Mouse (Mus musculus) neural tube, embryonic 13.5 days (tissue): Measurements from ENCODE around the gene Fam83c. TPM values are rescaled to one million over a fixed set of nuclear protein-coding genes. Genes with fewer than 3 reads are reported as not detected.
"Not testable (repeated sequence)": the region's sequence is repeated elsewhere in the genome, so short reads cannot be mapped to it uniquely, and the experiment has no call there.

ENCODE experiments used
- ATAC-seq: fragments of 200-750 bp; cut with Nextera tagmentation; 2 replicates; pipeline ENCODE4 v1.8.0; 2017; ENCODE audit warnings: low read depth, mild to moderate bottlenecking, moderate TSS enrichment, moderate library complexity
- H3K27ac ChIP-seq: fragments of 300-500 bp; sonication (generic); replicated peaks from 2 replicates; pipeline ENCODE4 v1.5.1; 2015; ENCODE audit warnings: moderate library complexity, mild to moderate bottlenecking, inconsistent platforms
- H3K27me3 ChIP-seq: fragments of 300-500 bp; sonication (generic); 2 replicates; pipeline ENCODE4 v1.6.1; 2015; ENCODE audit warnings: mild to moderate bottlenecking, inconsistent platforms
- H3K36me3 ChIP-seq: fragments of 300-500 bp; sonication (generic); 2 replicates; pipeline ENCODE4 v1.6.1; 2015; ENCODE audit warnings: mild to moderate bottlenecking, inconsistent platforms
- H3K4me1 ChIP-seq: fragments of 300-500 bp; sonication (generic); replicated peaks from 2 replicates; pipeline ENCODE4 v1.6.1; 2015; ENCODE audit warnings: inconsistent platforms
- H3K4me2 ChIP-seq: fragments of 300-500 bp; sonication (generic); 2 replicates; pipeline ENCODE4 v1.6.1; 2015; ENCODE audit warnings: inconsistent platforms, mild to moderate bottlenecking, moderate library complexity
- H3K4me3 ChIP-seq: fragments of 300-500 bp; sonication (generic); 2 replicates; pipeline ENCODE4 v1.5.1; 2015; ENCODE audit warnings: mild to moderate bottlenecking, inconsistent platforms
- H3K9ac ChIP-seq: fragments of 300-500 bp; sonication (generic); 2 replicates; pipeline ENCODE4 v1.6.1; 2015; ENCODE audit warnings: moderate library complexity, mild to moderate bottlenecking, inconsistent platforms
- H3K9me3 ChIP-seq: fragments of 300-500 bp; sonication (generic); 2 replicates; pipeline ENCODE4 v1.6.1; 2016; ENCODE audit warnings: inconsistent platforms
- WGBS: fragments of 180-500 bp; shearing (Covaris S2); methylation state at CpG from one replicate; pipeline ENCODE4 v1.1.7; 2015; 5-methylcytosine and 5-hydroxymethylcytosine counted together
- polyA plus RNA-seq: library from polyadenylated mRNA; unstranded; fragments of >200 nt; fragmentation: Nextera tagmentation; extraction: Ambion mirVana; gene quantifications from 2 replicates; pipeline ENCODE4 v1.2.1, GENCODE M21; 2015

The Fam83c gene
- polyA plus RNA-seq, 1 experiment from 2014 or later = 0.56 TPM

DNA sequence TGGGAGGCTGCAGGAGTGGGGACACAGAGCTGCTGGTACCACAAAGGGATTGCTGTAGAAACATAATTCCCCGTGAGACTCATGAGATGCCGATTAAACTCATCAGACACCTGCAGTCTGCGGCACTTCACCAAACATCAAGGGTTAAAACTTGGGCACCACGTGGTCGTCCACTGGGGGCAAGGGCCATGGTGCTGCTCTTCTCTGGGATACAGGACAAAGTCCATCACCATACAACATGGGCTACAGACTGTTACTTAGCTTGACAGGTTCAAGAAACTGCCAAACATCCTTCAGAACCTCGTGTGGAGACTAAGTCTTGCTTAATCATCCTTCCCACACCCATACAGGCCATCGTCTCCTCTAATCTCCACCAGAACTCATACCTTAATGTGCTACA, 25.4 kb upstream of the Fam83c start:
- Histone ChIP-seq H3K9ac (no peak overlapping the region), H3K27ac (no peak overlapping the region), H3K9me3 (no peaks in the 10 kb centered on the region), H3K4me1 (peaks cover 29% of the 10 kb centered on the region), H3K27me3 (no peaks in the 10 kb centered on the region), H3K4me2 (no peak overlapping the region), H3K36me3 (peaks cover 17% of the 10 kb centered on the region), H3K4me3 (no peak overlapping the region)
- no peak for ATAC-seq
- 71% methylated on average over 7 of the region's 7 CpGs for WGBS

DNA sequence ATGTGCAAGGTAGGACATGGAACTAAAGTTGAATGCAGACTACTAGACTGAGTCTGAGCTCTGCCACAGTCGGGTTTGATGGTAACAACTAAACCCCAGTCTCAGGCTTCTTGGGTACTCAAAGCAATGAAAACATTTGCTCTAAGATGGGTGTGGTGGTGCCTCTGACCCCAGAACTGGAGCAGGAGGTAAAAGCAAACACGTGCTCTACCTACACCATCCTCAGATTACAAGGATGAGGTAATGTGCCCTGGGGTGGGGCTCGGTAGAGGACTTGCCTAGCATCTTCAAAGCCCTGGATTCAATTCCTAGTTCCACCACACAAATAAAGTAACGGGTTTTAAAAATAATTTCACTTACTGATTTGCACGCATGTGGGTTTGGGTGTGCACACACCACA, 17.9 kb upstream of the Fam83c start:
- no peak overlapping the region for H3K9ac ChIP-seq
- no peaks in the 10 kb centered on the region for H3K27me3 ChIP-seq
- H3K36me3 ChIP-seq = peaks cover 45% of the 10 kb centered on the region
- no peak overlapping the region for H3K4me3 ChIP-seq
- WGBS = 91% methylated on average over 5 of the region's 5 CpGs
- H3K27ac ChIP-seq = no peak overlapping the region
- no peaks in the 10 kb centered on the region for H3K9me3 ChIP-seq
- no peak overlapping the region for H3K4me2 ChIP-seq
- no peak for ATAC-seq
- no peaks in the 10 kb centered on the region for H3K4me1 ChIP-seq

DNA sequence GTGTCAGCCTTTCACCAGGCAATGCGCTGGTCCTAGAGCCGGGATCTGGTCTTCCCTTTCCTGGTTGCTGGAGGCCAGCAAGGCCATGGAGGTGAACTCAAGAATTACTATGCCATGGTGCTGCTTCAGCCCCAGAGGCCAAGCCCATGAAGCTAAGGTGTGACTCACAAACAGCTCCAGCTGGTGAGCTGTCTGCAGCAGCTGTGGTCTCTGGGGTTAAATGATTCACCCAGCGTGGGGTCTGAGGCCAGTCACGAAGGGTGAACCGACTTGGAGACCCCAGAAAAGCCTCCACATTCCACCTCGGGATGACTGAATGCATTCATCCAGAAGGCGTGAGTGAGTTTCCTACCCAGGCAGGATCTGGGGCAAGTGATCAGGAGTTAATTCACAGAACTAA, 15.5 kb upstream of the Fam83c start:
- no peaks in the 10 kb centered on the region for H3K9me3 ChIP-seq
- H3K27ac ChIP-seq = no peak overlapping the region
- no peaks in the 10 kb centered on the region for H3K4me1 ChIP-seq
- H3K4me2 ChIP-seq = no peak overlapping the region
- WGBS = 81% methylated on average over 7 of the region's 7 CpGs
- H3K4me3 ChIP-seq = no peak overlapping the region
- H3K36me3 ChIP-seq = peaks cover 51% of the 10 kb centered on the region
- no peaks in the 10 kb centered on the region for H3K27me3 ChIP-seq
- no peak overlapping the region for H3K9ac ChIP-seq
- no peak for ATAC-seq

DNA sequence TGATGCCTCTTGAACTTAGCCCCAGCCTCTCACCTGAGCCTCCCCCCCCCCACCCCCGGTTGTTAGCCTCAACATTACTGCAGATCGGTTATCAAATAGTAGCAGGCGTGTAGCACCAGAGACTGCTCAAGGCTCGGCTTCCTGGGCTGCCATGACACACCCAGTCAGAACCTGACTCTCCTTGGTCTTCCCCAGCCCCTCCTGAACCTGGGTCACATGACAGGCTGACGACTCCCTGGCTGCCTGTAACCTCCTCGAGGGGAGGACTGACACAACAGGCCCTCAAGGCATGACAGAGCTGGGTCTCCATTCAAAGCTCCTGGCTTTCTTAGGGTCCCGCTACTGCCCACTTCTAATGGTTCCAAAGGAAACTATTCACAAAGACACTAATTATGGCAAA, 14.8 kb upstream of the Fam83c start:
- Histone ChIP-seq H3K36me3 (peaks cover 52% of the 10 kb centered on the region), H3K27me3 (no peaks in the 10 kb centered on the region)

DNA sequence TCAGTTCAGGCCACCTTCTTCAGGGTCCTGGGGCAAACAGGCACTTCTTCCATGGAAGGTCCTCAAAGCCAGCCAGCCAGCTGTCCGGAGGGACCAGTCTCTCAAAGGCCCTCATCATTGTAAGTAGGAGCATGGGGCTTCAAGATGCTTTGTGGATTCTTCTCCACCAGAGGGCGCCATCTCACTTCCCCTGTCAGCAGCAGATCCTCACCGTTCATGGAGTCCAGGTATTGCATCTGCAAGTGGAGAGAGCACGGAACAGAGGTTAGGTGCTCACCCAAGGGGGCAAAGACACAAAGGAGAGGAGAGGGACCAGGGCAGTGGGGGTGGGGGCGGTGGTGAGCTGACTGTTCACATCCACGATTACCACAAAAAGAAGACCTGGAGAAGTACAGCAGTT, 13.6 kb upstream of the Fam83c start:
- Histone ChIP-seq H3K4me2 (no peak overlapping the region), H3K9ac (no peak overlapping the region), H3K27me3 (no peaks in the 10 kb centered on the region), H3K36me3 (peaks cover 52% of the 10 kb centered on the region), H3K4me3 (no peak overlapping the region), H3K9me3 (no peaks in the 10 kb centered on the region), H3K27ac (no peak overlapping the region), H3K4me1 (no peaks in the 10 kb centered on the region)
- peak; percentile 57; the same call in 1 of the 2 replicates for ATAC-seq
- WGBS = 34% methylated on average over 6 of the region's 6 CpGs

More for the DNA sequence above, 14.8 kb upstream of the Fam83c start:
- ATAC-seq = no peak
- Histone ChIP-seq H3K9ac (no peak overlapping the region), H3K4me1 (no peaks in the 10 kb centered on the region), H3K4me2 (no peak overlapping the region), H3K27ac (no peak overlapping the region), H3K9me3 (no peaks in the 10 kb centered on the region), H3K4me3 (no peak overlapping the region)
- 70% methylated on average over 7 of the region's 7 CpGs for WGBS

DNA sequence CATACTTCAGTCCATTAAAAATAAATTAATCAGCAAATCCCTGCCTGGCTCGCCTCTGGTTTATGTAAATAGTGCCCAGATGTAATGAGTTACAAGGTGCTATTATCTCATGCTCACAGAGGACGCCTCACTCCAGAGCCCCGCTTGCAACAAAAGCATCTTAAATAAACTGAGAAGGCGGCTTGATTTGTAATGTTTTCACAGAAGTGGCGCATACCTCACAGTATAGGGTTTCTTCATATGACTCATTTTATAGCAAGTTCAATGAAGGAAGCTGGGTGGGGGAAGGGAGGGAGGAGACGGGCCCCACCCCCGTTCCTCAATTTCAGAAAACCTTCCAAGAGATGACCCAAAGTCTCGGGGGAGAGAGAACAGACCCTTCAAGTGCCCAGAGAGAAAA, 12.3 kb upstream of the Fam83c start:
- WGBS = 78% methylated on average over 8 of the region's 8 CpGs
- no peak for ATAC-seq
- Histone ChIP-seq H3K27me3 (no peaks in the 10 kb centered on the region), H3K4me2 (no peak overlapping the region), H3K4me3 (no peak overlapping the region), H3K36me3 (peaks cover 52% of the 10 kb centered on the region), H3K9me3 (no peaks in the 10 kb centered on the region), H3K4me1 (no peaks in the 10 kb centered on the region), H3K27ac (no peak overlapping the region), H3K9ac (no peak overlapping the region)

DNA sequence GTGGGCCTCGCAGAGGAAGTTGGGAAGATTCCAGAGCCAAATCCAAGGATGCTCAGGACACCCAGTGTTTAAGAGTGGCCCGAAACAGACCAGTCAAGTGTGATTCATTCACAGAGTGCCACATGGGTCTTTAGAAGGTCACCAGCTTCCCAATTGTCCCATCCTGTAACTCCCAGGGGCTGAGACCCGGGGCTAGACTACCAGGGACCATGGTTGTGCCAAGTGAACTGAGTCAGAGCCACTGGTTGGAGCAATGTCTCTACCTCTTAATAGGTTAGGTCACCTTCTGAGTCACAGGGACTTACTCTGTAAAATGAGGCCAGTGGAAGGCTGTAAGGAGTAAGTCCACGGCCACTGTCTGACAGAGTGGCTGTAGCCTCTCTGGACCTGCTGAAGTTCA, 4.3 kb upstream of the Fam83c start:
- WGBS = 83% methylated on average over 4 of the region's 4 CpGs
- Histone ChIP-seq H3K4me2 (no peak overlapping the region), H3K4me1 (no peaks in the 10 kb centered on the region), H3K9me3 (no peaks in the 10 kb centered on the region), H3K36me3 (no peaks in the 10 kb centered on the region), H3K9ac (no peak overlapping the region), H3K27ac (no peak overlapping the region), H3K27me3 (no peaks in the 10 kb centered on the region; the same call in 1 of the 2 replicates), H3K4me3 (no peak overlapping the region)
- no peak for ATAC-seq

DNA sequence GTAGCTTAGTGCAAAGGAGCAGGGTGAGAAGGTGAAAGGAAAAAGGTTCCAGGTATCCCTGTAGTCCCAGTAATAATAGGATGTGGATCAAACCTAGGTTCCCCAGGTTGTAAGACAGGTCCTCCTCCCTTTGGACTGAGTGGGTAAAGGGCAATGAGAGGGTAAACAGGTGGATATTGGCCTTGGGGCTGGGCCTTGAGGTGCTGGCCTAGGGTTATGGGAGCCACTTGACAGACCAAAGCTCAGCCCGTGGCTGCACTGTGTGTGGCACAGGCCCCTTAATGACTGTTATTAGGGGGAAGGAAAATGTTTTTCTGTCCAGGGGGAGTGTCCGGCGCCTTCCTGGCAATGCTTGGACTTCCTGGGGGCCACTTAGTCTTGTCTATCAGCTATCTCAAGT, 3.3 kb upstream of the Fam83c start:
- WGBS = 66% methylated on average over 3 of the region's 3 CpGs
- no peaks in the 10 kb centered on the region for H3K9me3 ChIP-seq
- H3K4me2 ChIP-seq = no peak overlapping the region
- H3K4me1 ChIP-seq = no peaks in the 10 kb centered on the region
- H3K27me3 ChIP-seq = no peaks in the 10 kb centered on the region; the same call in 1 of the 2 replicates
- no peak overlapping the region for H3K27ac ChIP-seq
- no peak overlapping the region for H3K4me3 ChIP-seq
- H3K36me3 ChIP-seq = no peaks in the 10 kb centered on the region
- no peak overlapping the region for H3K9ac ChIP-seq
- no peak for ATAC-seq

DNA sequence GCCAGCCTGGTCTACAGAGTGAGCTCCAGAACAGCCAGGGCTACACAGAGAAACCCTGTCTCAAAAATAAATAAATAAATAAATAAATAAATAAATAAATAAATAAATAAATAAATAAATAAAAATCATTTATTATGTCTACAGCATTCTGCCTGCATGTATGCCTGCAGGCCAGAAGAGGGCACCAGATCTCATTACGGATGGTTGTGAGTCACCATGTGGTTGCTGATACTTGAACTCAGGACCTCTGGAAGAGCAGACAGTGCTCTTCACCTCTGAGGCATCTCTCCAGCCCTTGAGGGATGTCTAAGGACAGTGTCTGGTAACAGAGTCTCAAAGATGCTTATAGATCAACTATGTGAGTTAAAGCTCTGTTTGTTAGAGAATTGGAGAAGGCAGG, 2.6 kb downstream of the Fam83c start:
- not testable (repeated sequence) for ATAC-seq, H3K27me3 ChIP-seq
- WGBS = 64% methylated on average over 1 of the region's 1 CpGs

DNA sequence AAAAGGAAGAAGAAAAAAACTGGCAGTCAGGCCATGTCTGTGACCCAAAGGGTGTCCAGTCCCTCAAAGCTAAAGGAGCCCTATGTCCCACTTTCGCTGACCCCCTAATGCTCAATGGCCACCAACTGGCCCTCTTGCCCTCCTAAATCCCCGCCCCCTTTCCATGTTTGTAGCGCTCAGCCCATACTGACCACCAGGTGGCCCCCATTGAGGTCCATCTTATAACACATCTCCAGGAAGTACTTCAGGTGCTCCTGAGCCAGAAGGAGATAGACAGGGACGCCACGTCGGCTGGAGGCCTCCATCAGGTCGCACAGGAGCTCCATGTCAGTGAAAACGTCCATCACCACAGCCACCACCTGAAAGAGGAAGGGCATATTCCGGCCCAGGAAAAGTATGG, 3.4 kb downstream of the Fam83c start:
- H3K9me3 ChIP-seq = no peaks in the 10 kb centered on the region
- no peak for ATAC-seq
- H3K27ac ChIP-seq = no peak overlapping the region
- no peak overlapping the region for H3K4me2 ChIP-seq
- H3K9ac ChIP-seq = no peak overlapping the region
- 60% methylated on average over 9 of the region's 9 CpGs for WGBS
- no peaks in the 10 kb centered on the region for H3K36me3 ChIP-seq
- no peaks in the 10 kb centered on the region for H3K27me3 ChIP-seq
- H3K4me3 ChIP-seq = no peak overlapping the region
- peaks cover 17% of the 10 kb centered on the region for H3K4me1 ChIP-seq

More for the DNA sequence above, 2.6 kb downstream of the Fam83c start:
- H3K4me2 ChIP-seq, H3K27ac ChIP-seq, H3K9ac ChIP-seq, H3K9me3 ChIP-seq, H3K4me3 ChIP-seq, H3K36me3 ChIP-seq: not testable (repeated sequence)
- peaks cover 14% of the 10 kb centered on the region for H3K4me1 ChIP-seq

DNA sequence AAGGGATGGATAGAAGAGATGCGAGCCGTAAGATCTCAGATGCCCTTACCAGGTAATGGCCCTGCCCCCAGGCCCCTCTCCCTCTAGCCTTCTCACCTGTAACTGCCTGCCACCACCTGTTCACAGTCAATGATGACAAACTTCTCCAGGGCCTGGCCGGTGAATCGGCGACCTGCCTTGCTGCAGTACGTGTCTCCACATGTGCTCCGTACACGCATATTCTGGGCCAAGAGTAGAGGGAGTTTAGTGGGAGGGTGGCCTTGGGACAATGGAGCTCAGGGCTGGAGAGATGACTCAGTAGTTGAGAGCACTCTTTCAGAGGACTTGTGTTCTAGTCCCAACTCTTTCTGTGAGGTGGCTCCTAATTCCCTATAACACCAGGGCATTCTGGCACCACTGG, 3.8 kb downstream of the Fam83c start:
- Histone ChIP-seq H3K9me3 (no peaks in the 10 kb centered on the region), H3K9ac (no peak overlapping the region), H3K4me2 (no peak overlapping the region), H3K27ac (no peak overlapping the region), H3K4me1 (peaks cover 18% of the 10 kb centered on the region), H3K27me3 (no peaks in the 10 kb centered on the region), H3K4me3 (no peak overlapping the region), H3K36me3 (no peaks in the 10 kb centered on the region)
- 91% methylated on average over 8 of the region's 8 CpGs for WGBS
- ATAC-seq = no peak

DNA sequence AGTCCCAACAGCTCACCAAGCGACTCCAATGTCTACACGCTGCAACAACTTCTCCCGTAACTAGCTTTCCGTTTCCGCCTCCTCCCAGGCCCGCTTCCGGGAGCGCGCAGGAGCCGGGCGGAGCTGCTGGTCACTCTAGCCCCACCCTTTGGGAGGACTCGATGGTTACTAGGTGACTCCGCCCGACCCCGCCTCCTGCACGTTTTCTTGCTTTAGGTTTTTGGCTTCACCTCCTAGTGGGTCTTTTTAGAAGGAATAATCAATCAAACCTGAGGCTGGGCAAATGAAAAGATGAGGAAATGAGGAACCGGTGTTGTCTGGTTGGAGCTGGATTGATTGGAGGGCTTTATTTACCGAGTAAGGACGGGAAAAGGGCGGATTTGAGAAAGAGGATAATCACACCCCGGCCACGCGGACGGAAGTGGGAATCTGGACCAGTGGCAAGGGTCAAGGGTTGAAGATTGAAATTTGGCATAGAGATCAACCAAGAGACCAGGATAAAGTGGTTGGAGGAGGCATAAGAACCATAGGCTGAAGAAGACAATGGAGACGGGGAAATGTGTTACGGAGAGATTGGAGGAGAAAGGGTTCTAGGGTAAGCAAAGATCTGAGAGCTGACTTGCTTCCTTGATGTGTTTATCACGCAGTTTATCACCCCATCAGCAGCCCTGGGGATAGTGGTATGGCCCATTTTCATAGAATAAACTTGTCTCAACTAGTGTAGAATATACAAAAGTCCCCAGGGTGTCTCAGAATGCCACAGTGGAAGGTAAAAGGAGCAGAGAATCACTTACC, 7.8 kb downstream of the Fam83c start, which contains the start of gene Eif6:
Gene Eif6, minus strand, starts transcription at position 296 of the 795 bp plus-strand sequence.
- Histone ChIP-seq H3K4me2 (peak within 1 kb of the TSS; percentile 82), H3K4me1 (peaks cover 28% of the 10 kb centered on the region), H3K36me3 (peaks cover 22% of the 10 kb centered on the region), H3K4me3 (peak within 1 kb of the TSS; percentile 75), H3K9ac (peak within 1 kb of the TSS; percentile 76), H3K27me3 (no peaks in the 10 kb centered on the region), H3K9me3 (no peaks in the 10 kb centered on the region), H3K27ac (peak within 1 kb of the TSS; percentile 67)
- peak; percentile 93 for ATAC-seq
- WGBS = 2% methylated on average over 27 of the region's 27 CpGs
